Mouse (Mus musculus) embryonic facial prominence, embryonic 11.5 days (tissue): ENCODE measurements at regions not wholly inside any gene's neighbourhood (a gene's known extent, or its start where the extent isn't known, plus 50 kb on each side); places are given as distances from the start of the nearest gene placed in this dataset.
A peak's percentile ranks its signal among the peaks of the same experiment; 100 is the strongest.

Experiments used
- ATAC-seq: fragments of 200-750 bp; cut with Nextera tagmentation; replicated peaks from 2 replicates; pipeline ENCODE4 v1.8.0; 2017; ENCODE audit warnings: low read depth; ENCODE audit not compliant: insufficient number of reproducible peaks, low FRiP score, low TSS enrichment
- DNase-seq: peaks from one replicate; pipeline ENCODE4 v3.0.0-alpha.2; 2015; ENCODE audit warnings: low spot score
- H3K27ac ChIP-seq: fragments of 300-500 bp; sonication (generic); replicated peaks from 2 replicates; pipeline ENCODE4 v1.5.1; 2014; ENCODE audit warnings: mild to moderate bottlenecking, low read depth, low read length, control low read depth
- H3K27me3 ChIP-seq: fragments of 300-500 bp; sonication (generic); 2 replicates; pipeline ENCODE4 v1.6.1; 2014; ENCODE audit warnings: mild to moderate bottlenecking, low read length, moderate library complexity, mixed read lengths; ENCODE audit not compliant: control insufficient read depth, insufficient read depth
- H3K36me3 ChIP-seq: fragments of 300-500 bp; sonication (generic); replicated peaks from 2 replicates; pipeline ENCODE4 v1.6.1; 2014; ENCODE audit warnings: low read depth, mild to moderate bottlenecking, low read length, moderate library complexity, mixed read lengths; ENCODE audit not compliant: control insufficient read depth, insufficient read depth
- H3K4me1 ChIP-seq: fragments of 300-500 bp; sonication (generic); 2 replicates; pipeline ENCODE4 v1.6.1; 2014; ENCODE audit warnings: low read length, mixed read lengths; ENCODE audit not compliant: control insufficient read depth, insufficient read depth
- H3K4me2 ChIP-seq: fragments of 300-500 bp; sonication (generic); 2 replicates; pipeline ENCODE4 v1.6.1; 2014; ENCODE audit warnings: low read depth, mild to moderate bottlenecking, control low read depth, low read length, moderate library complexity
- H3K4me3 ChIP-seq: fragments of 300-500 bp; sonication (generic); 2 replicates; pipeline ENCODE4 v1.5.1; 2014; ENCODE audit warnings: low read depth, low read length, control low read depth
- H3K9ac ChIP-seq: fragments of 300-500 bp; sonication (generic); replicated peaks from 2 replicates; pipeline ENCODE4 v1.6.1; 2014; ENCODE audit warnings: mild to moderate bottlenecking, control low read depth, low read length
- H3K9me3 ChIP-seq: fragments of 300-500 bp; sonication (generic); replicated peaks from 2 replicates; pipeline ENCODE4 v1.6.1; 2016; ENCODE audit warnings: mild to moderate bottlenecking, low read length, inconsistent platforms, mixed read lengths; ENCODE audit not compliant: control insufficient read depth
- WGBS: fragments of 180-500 bp; shearing (Covaris S2); extraction: QIAGEN DNeasy Blood & Tissue Kit; methylation state at CpG from one replicate; pipeline ENCODE4 v1.1.7; 2014; 5-methylcytosine and 5-hydroxymethylcytosine counted together

DNA sequence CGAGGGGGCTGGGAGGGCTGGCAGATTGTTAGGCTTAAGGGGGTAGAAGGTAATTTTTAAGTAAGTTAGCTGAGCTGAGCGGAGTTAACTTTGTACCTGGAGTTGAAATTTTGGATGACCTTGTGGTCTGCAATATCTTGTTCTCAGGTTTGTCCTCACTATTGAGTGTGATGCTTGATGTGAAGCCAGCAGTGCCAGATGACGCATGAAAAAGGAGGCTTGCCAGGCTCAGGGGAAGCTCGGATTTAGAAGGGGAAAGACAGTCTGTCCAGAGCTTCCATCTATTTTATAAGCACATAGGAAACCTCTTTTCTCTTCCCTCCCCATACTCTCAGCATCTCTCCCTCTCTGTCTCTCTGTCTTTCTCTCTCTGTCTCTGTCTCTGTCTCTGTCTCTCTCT, 115.3 kb upstream of the Fmo9 start:
- DNase-seq (no peak), ATAC-seq (no peak)
- Histone ChIP-seq H3K27me3 (no peaks in the 10 kb centered on the region), H3K4me2 (no peak overlapping the region), H3K9ac (no peak overlapping the region), H3K27ac (no peak overlapping the region), H3K4me3 (no peak overlapping the region), H3K36me3 (no peaks in the 10 kb centered on the region), H3K4me1 (no peaks in the 10 kb centered on the region), H3K9me3 (no peaks in the 10 kb centered on the region)
- WGBS = 76% methylated on average over 4 of the region's 4 CpGs

DNA sequence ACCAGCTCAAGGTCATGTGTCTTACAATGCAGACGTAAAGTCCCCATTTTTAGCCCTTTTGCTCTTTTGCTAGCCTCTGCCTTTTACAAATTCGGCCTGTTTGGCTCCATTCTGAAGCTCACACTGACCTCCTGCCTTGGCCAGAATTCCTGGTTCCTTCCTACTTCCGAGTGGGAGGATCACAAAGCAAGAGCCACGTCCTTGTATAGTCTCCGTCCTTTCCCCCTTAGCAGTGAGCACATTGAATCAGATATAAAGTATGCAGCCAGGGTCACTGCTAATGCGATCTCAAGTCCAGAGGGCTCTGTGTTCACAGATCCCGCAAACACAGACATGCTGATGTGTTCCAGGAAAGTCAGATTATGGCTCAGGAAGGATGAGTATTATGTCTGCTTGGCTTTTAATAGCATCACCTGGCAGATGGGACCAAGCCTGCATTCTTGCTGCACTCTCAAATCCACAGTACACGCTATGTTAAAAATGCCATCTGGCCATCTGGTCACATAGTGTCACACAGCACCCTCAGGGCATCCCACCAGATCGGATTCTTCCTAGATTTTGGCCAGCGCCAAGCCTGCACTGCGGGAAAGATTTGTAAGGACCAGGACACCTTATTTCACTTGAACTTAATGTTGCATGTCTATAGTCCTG, 119.4 kb upstream of the Fmo9 start:
- H3K9me3 ChIP-seq = no peaks in the 10 kb centered on the region

GRCm38 (mm10) chr1:166801929-166802328, 120.3 kb upstream of the Fmo9 start:
- Histone ChIP-seq H3K9me3 (no peaks in the 10 kb centered on the region), H3K4me1 (no peaks in the 10 kb centered on the region), H3K4me3 (no peak overlapping the region), H3K27ac (no peak overlapping the region), H3K27me3 (no peaks in the 10 kb centered on the region), H3K4me2 (no peak overlapping the region), H3K9ac (no peak overlapping the region), H3K36me3 (no peaks in the 10 kb centered on the region)
- DNase-seq = no peak
- no peak for ATAC-seq
- 53% methylated on average over 4 of the region's 4 CpGs for WGBS

More for the DNA sequence above, 119.4 kb upstream of the Fmo9 start:
- DNase-seq = no peak
- no peak overlapping the region for H3K4me3 ChIP-seq
- no peak overlapping the region for H3K4me2 ChIP-seq
- H3K27me3 ChIP-seq = no peaks in the 10 kb centered on the region
- H3K27ac ChIP-seq = no peak overlapping the region
- 72% methylated on average over 11 of the region's 11 CpGs for WGBS
- no peak overlapping the region for H3K9ac ChIP-seq
- H3K4me1 ChIP-seq = no peaks in the 10 kb centered on the region
- no peak for ATAC-seq
- no peaks in the 10 kb centered on the region for H3K36me3 ChIP-seq

GRCm38 (mm10) chr1:166803928-166804327, 122.3 kb upstream of the Fmo9 start:
- H3K9me3 ChIP-seq = no peaks in the 10 kb centered on the region

GRCm38 (mm10) chr1:166804333-166804732, 122.7 kb upstream of the Fmo9 start:
- WGBS = 88% methylated on average over 1 of the region's 1 CpGs
- Histone ChIP-seq H3K4me2 (no peak overlapping the region), H3K4me3 (no peak overlapping the region), H3K4me1 (no peaks in the 10 kb centered on the region), H3K27ac (no peak overlapping the region), H3K27me3 (no peaks in the 10 kb centered on the region), H3K9ac (no peak overlapping the region), H3K36me3 (no peaks in the 10 kb centered on the region), H3K9me3 (no peaks in the 10 kb centered on the region)
- no peak for DNase-seq
- no peak for ATAC-seq

More at GRCm38 (mm10) chr1:166803928-166804327, 122.3 kb upstream of the Fmo9 start:
- H3K4me2 ChIP-seq = no peak overlapping the region
- no peak for DNase-seq
- H3K4me3 ChIP-seq = no peak overlapping the region
- H3K36me3 ChIP-seq = no peaks in the 10 kb centered on the region
- ATAC-seq = no peak
- 81% methylated on average over 2 of the region's 2 CpGs for WGBS
- H3K27ac ChIP-seq = no peak overlapping the region
- H3K4me1 ChIP-seq = no peaks in the 10 kb centered on the region
- H3K9ac ChIP-seq = no peak overlapping the region
- no peaks in the 10 kb centered on the region for H3K27me3 ChIP-seq

- H3K4me3 ChIP-seq = no peak overlapping the region
- no peak overlapping the region for H3K9ac ChIP-seq
- 74% methylated on average over 7 of the region's 7 CpGs for WGBS
- no peaks in the 10 kb centered on the region for H3K36me3 ChIP-seq
- H3K9me3 ChIP-seq = no peaks in the 10 kb centered on the region
- H3K4me2 ChIP-seq = no peak overlapping the region
- no peak overlapping the region for H3K27ac ChIP-seq
- H3K4me1 ChIP-seq = no peaks in the 10 kb centered on the region
- no peaks in the 10 kb centered on the region for H3K27me3 ChIP-seq
- no peak for DNase-seq
- ATAC-seq = no peak
Observed at GRCm38 (mm10) chr1:166807163-166807945, 125.7 kb upstream of the Fmo9 start.

DNA sequence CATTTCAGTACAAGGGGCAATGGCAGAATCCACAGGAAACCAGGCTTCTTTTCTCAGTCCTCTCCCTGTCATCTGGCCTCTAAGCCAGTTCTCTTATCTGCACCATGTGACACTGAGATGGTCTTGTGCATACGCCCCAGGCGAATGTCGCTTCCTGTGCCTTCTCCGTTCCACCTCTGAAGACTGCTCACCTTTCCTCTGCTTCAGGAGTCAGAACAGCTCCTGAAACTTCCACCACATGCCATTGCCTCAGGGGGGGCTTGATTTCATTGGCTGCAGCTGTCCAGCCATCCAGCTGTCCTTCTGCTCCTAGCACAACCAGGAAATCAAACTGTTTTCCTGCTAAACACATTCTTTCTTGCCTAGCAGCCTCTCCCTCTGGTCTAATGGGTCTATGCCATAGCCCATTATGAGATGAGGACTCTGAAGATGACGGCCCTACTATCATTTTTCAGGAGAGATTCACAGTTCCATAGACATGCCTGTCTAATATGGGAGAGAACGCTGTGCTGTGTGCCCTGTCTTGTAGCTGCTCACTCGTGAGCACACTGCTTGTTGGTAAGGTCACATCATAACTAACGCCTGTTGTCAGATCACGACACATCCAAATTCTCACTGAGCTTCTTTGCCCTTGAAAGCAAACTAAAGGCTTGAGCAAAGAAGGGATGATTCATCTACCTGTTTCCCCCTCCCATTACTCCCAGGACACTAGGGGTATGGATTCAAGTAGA, 129.9 kb upstream of the Fmo9 start:
- Histone ChIP-seq H3K4me2 (no peak overlapping the region), H3K36me3 (no peaks in the 10 kb centered on the region), H3K4me3 (no peak overlapping the region), H3K27me3 (no peaks in the 10 kb centered on the region), H3K27ac (no peak overlapping the region), H3K9me3 (no peaks in the 10 kb centered on the region), H3K9ac (no peak overlapping the region), H3K4me1 (no peaks in the 10 kb centered on the region)
- no peak for ATAC-seq
- WGBS = 65% methylated on average over 9 of the region's 9 CpGs
- peak; percentile 19 for DNase-seq

- no peaks in the 10 kb centered on the region for H3K27me3 ChIP-seq
- H3K4me3 ChIP-seq = no peak overlapping the region
- DNase-seq = no peak
- H3K36me3 ChIP-seq = no peaks in the 10 kb centered on the region
- H3K4me1 ChIP-seq = no peaks in the 10 kb centered on the region
- no peak overlapping the region for H3K9ac ChIP-seq
- H3K27ac ChIP-seq = no peak overlapping the region
- H3K4me2 ChIP-seq = no peak overlapping the region
- 91% methylated on average over 7 of the region's 7 CpGs for WGBS
- H3K9me3 ChIP-seq = no peaks in the 10 kb centered on the region
- ATAC-seq = no peak
Observed at GRCm38 (mm10) chr1:166812072-166812461, 130.4 kb upstream of the Fmo9 start.
